Mouse (Mus musculus) spleen, adult 2 months (tissue): ENCODE results near the gene Fam167b.

Experiments
- CTCF ChIP-seq: fragments of 200-500 bp; IDR thresholded peaks from 2 replicates; pipeline ENCODE4 v1.5.1; 2011; ENCODE audit warnings: mild to moderate bottlenecking, inconsistent platforms; ENCODE audit not compliant: insufficient read depth, insufficient read length, insufficient replicate concordance; ENCODE audit errors: extremely low read depth
- POLR2A ChIP-seq: fragments of 200-500 bp; IDR thresholded peaks from 2 replicates; pipeline ENCODE4 v1.6.1; 2011; ENCODE audit warnings: low read depth, low read length, inconsistent platforms

GRCm38 (mm10) chr4:129610472-129610871 lies 32.1 kb upstream of the Fam167b start:
- TF ChIP-seq POLR2A (no peak), CTCF (no peak)
